Mouse (Mus musculus) cerebellum, adult 2 months (tissue): ENCODE measurements around the gene Gm20479. TPM values are rescaled to one million over a fixed set of nuclear protein-coding genes. Genes with fewer than 3 reads are reported as not detected.

Experiments used
- DNase-seq, 2 experiments: peaks; one replicate each; pipeline ENCODE4 v3.0.0; 2021
- H3K27ac ChIP-seq: fragments of 200-500 bp; 2 replicates; pipeline ENCODE4 v1.5.1; 2012; ENCODE audit warnings: low read length, control low read depth, inconsistent platforms; ENCODE audit not compliant: insufficient read depth
- H3K27me3 ChIP-seq: fragments of 200-500 bp; 2 replicates; pipeline ENCODE4 v1.6.1; 2012; ENCODE audit warnings: inconsistent platforms, mild to moderate bottlenecking, low read length, moderate library complexity; ENCODE audit not compliant: control insufficient read depth, insufficient read depth
- H3K4me1 ChIP-seq: fragments of 200-500 bp; 2 replicates; pipeline ENCODE4 v1.6.1; 2011; ENCODE audit warnings: low read length; ENCODE audit not compliant: control insufficient read depth, insufficient read depth
- H3K4me3 ChIP-seq: fragments of 200-500 bp; replicated peaks from 2 replicates; pipeline ENCODE3; 2011; ENCODE audit warnings: mild to moderate bottlenecking, low read depth, low read length, control low read depth; ENCODE audit not compliant: insufficient read depth
- CTCF ChIP-seq: fragments of 200-500 bp; IDR thresholded peaks from 2 replicates; pipeline ENCODE4 v1.5.1; 2011; ENCODE audit warnings: low read depth, mild to moderate bottlenecking, control low read depth, low read length, moderate library complexity, borderline replicate concordance; ENCODE audit not compliant: insufficient read depth
- POLR2A ChIP-seq: fragments of 200-500 bp; IDR thresholded peaks from 2 replicates; pipeline ENCODE4 v1.6.1; 2011; ENCODE audit warnings: low read length, control low read depth, borderline replicate concordance; ENCODE audit not compliant: insufficient read depth
- WGBS: fragments of 180-500 bp; shearing (Covaris S2); methylation state at CpG from one replicate; pipeline ENCODE4 v1.1.7; 2018; 5-methylcytosine and 5-hydroxymethylcytosine counted together
- polyA plus RNA-seq: library from polyadenylated mRNA; depleted of rRNA; stranded (reverse); fragments of >200 nt; gene quantifications from 2 replicates; pipeline ENCODE4 v1.2.3, GENCODE M21; 2012

Gene Gm20479
- polyA plus RNA-seq, 1 experiment, result not detected

DNA sequence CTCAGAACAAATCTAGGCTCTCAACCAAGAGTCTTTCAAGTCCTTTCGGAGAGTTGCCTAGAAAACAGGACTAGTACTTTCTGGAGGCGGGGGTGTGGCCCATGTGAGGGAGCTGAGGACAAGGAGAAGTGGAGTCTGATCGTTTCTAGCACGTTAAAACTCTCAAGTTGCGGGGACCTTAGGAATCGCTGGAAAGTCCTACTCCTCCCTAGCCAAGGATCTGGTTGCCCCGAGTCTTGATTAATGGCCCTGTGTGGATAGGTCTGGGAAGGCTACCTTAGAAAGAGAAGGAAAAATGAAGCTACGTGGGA is 25.7 kb downstream of the Gm20479 start:
- H3K27ac ChIP-seq, result no peak overlapping the region
- peaks cover 8% of the 10 kb centered on the region; the same call in 1 of the 2 replicates for H3K27me3 ChIP-seq
- H3K4me1 ChIP-seq, result peaks cover 9% of the 10 kb centered on the region
- TF ChIP-seq POLR2A, result no peak
- no peak for TF ChIP-seq CTCF
- no peak overlapping the region for H3K4me3 ChIP-seq
- WGBS, result 6% methylated on average over 8 of the region's 8 CpGs
- DNase-seq, result no peak

DNA sequence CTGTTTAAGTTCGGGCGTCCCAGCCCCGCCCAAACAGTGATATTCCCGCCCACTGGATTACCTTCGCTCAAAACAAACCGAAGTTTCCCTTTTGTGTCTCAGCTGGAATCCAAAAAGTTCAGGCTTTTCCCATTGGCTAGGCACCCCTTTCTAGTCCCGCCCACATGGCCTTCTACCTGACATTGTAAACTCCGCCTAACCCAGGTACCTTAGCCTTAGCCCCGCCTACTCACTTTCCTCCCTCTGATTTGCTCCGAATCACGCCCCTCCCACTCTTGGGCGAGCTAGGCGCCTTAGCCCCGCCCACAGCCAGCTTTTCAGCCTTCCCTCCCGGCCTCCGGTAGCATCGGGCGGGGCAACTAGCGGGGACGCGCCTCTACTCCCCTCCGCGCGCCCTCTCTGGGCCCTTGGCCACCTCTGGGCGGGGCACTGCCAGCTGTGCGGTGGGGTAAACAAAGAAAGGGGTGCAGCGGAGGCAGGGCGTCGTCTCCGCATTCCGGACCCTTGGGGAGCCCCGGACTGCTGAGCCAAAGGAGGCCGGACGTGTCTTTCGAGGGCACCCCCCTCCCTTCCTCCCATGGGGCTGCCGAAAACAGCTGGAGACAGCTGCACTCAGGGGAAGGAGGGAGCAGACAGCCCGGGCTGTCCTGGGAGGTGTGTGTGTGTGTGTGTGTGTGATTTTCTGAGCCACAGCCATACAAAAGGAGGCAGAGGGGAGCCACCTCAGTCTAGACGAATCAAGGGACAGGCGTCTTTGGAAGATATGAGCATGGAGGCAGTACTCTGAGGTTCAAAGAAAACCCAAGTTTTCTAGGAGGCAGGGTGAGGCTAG is 26.3 kb downstream of the Gm20479 start:
- Histone ChIP-seq H3K27me3 (peaks cover 8% of the 10 kb centered on the region; the same call in 1 of the 2 replicates), H3K4me3 (no peak overlapping the region), H3K27ac (no peak overlapping the region), H3K4me1 (peaks cover 11% of the 10 kb centered on the region)
- TF ChIP-seq CTCF, result no peak
- TF ChIP-seq POLR2A, result no peak
- DNase-seq, result peak; percentile 53 to 61
- 2% methylated on average over 39 of the region's 39 CpGs for WGBS

DNA sequence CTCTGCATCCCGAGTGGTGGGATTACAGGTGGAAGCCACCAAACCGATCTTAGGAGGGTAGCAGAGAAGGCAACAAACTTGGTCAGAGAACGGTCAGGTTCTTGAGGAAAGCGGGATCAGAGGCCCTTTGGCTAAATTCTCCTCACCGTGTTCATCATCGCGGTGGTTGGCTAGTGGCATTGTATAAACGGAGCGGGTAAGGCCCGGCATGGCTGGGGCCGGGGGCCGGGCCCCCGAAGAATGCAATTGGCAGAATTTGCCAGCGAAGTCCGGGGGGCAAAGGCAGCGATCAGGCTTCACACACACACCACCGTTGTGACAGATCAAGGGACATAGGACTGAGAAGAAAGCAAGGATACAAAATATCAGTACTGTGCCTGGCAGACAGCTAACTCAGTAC is 27.2 kb downstream of the Gm20479 start:
- no peak for TF ChIP-seq CTCF
- no peak for TF ChIP-seq POLR2A
- Histone ChIP-seq H3K4me1 (peaks cover 11% of the 10 kb centered on the region), H3K27me3 (peaks cover 8% of the 10 kb centered on the region; the same call in 1 of the 2 replicates), H3K4me3 (no peak overlapping the region), H3K27ac (no peak overlapping the region)
- WGBS, result 32% methylated on average over 17 of the region's 17 CpGs
- no peak for DNase-seq

GRCm38 (mm10) chr7:27329326-27329947 is 27.8 kb downstream of the Gm20479 start:
- Histone ChIP-seq H3K27ac (no peak overlapping the region), H3K4me3 (peak overlapping the region; percentile 27), H3K27me3 (peaks cover 8% of the 10 kb centered on the region; the same call in 1 of the 2 replicates), H3K4me1 (peaks cover 11% of the 10 kb centered on the region)
- TF ChIP-seq CTCF (peak; percentile 59), POLR2A (no peak)
- 5% methylated on average over 45 of the region's 45 CpGs for WGBS
- peak; percentile 73 to 84 for DNase-seq

DNA sequence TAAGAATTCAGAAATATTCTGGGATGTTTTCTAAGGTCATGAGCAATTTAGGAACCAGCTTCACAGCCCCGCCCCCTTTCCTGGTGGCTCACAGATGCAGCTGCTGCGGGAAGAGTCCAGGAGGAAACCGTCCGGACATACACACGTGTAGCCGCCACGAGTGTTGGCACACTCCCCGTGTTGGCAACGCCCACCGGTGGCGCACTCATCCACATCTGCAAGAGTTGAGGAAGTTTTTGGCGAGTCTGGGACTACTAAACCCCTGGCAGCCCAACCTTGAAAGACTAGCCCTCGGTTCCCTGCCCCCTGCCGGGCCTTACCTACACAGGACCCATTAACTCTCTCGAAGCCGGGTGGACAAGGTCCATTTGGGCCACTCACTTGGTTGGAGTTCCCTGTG is 28.6 kb downstream of the Gm20479 start:
- Histone ChIP-seq H3K4me1 (peaks cover 11% of the 10 kb centered on the region), H3K4me3 (no peak overlapping the region), H3K27ac (no peak overlapping the region), H3K27me3 (peaks cover 5% of the 10 kb centered on the region; the same call in 1 of the 2 replicates)
- WGBS, result 43% methylated on average over 16 of the region's 16 CpGs
- no peak for TF ChIP-seq CTCF
- TF ChIP-seq POLR2A, result no peak
- DNase-seq, result no peak

DNA sequence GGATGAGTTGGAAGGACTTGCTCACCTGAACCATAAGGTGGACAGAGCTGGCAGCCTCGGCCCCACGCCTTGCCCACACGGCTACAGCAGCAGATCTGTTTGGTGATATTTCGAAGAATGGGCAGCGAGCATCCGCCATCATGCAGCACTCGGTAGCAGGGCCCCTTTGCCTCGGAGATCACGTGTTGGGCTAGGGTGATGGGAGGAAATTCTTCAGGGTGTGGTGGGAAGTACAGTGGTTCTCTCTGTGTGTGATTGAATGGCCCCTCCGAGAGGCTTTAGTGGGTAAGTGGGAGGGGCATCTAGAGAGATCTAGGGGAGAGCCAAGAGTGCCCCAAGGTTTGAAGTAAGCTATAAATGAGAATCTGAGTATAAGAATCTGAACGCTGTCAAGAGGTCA is 29.1 kb downstream of the Gm20479 start:
- TF ChIP-seq CTCF (no peak), POLR2A (no peak)
- 93% methylated on average over 11 of the region's 11 CpGs for WGBS
- Histone ChIP-seq H3K4me3 (no peak overlapping the region), H3K4me1 (peaks cover 11% of the 10 kb centered on the region), H3K27ac (no peak overlapping the region), H3K27me3 (peaks cover 1% of the 10 kb centered on the region; the same call in 1 of the 2 replicates)
- no peak for DNase-seq

GRCm38 (mm10) chr7:27327500-27327899 is 29.7 kb downstream of the Gm20479 start:
- 95% methylated on average over 8 of the region's 8 CpGs for WGBS
- no peak for TF ChIP-seq CTCF
- TF ChIP-seq POLR2A, result no peak
- no peak overlapping the region for H3K4me3 ChIP-seq
- H3K4me1 ChIP-seq, result peaks cover 11% of the 10 kb centered on the region
- peaks cover 1% of the 10 kb centered on the region; the same call in 1 of the 2 replicates for H3K27me3 ChIP-seq
- DNase-seq, result no peak
- no peak overlapping the region for H3K27ac ChIP-seq
